Mouse (Mus musculus) heart, embryonic 10.5 days (tissue): ENCODE measurements at regions not wholly inside any gene's neighbourhood (a gene's known extent, or its start where the extent isn't known, plus 50 kb on each side); places are given as distances from the start of the nearest gene placed in this dataset.

ENCODE experiments used
- DNase-seq: peaks from one replicate; pipeline ENCODE4 v3.0.0-alpha.2; 2017; ENCODE audit warnings: low spot score
- H3K27ac ChIP-seq: fragments of 300-500 bp; sonication (generic); 2 replicates; pipeline ENCODE4 v1.5.1; 2016; ENCODE audit warnings: mild to moderate bottlenecking
- H3K27me3 ChIP-seq: fragments of 300-500 bp; sonication (generic); 2 replicates; pipeline ENCODE4 v1.6.1; 2016; ENCODE audit warnings: mild to moderate bottlenecking; ENCODE audit not compliant: poor library complexity, insufficient read depth, severe bottlenecking
- H3K36me3 ChIP-seq: fragments of 300-500 bp; sonication (generic); 2 replicates; pipeline ENCODE4 v1.6.1; 2016; ENCODE audit warnings: mild to moderate bottlenecking, moderate library complexity
- H3K4me1 ChIP-seq: fragments of 300-500 bp; sonication (generic); 2 replicates; pipeline ENCODE4 v1.6.1; 2016; ENCODE audit warnings: mild to moderate bottlenecking
- H3K4me3 ChIP-seq: fragments of 300-500 bp; sonication (generic); 2 replicates; pipeline ENCODE4 v1.5.1; 2016; ENCODE audit warnings: mild to moderate bottlenecking, moderate library complexity
- H3K9me3 ChIP-seq: fragments of 300-500 bp; sonication (generic); 2 replicates; pipeline ENCODE4 v1.6.1; 2016; ENCODE audit warnings: mild to moderate bottlenecking, moderate library complexity
- WGBS: fragments of 180-500 bp; shearing (Covaris S2); methylation state at CpG from one replicate; pipeline ENCODE4 v1.1.7; 2016; 5-methylcytosine and 5-hydroxymethylcytosine counted together

DNA sequence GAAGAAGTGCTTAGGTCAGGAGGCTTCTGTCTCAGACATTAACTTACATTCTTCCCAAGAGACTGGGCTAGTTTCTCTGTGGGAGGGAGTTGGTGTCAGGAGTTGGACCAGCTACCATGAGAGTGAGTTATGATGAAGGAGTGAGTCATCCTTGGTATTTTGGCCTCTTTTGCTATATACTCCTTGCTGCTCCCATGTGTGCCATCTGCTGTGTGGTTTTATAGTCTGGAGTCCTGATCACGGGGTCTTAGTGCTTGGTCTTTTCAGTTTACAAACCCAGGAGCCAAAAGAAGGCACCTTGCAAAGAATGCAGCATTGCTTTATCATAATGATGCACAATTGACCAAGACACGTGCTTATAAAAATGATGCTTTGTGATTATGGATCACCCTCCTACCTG, 56.6 kb downstream of the Zfp503 start:
- DNase-seq = no peak
- Histone ChIP-seq H3K4me1 (no peaks in the 10 kb centered on the region), H3K27me3 (0 out of 2 replicates have a peak, but pooled peaks cover 6% of the 10 kb centered on the region), H3K9me3 (no peaks in the 10 kb centered on the region), H3K27ac (no peak overlapping the region), H3K4me3 (no peak overlapping the region), H3K36me3 (no peaks in the 10 kb centered on the region)
- WGBS = 81% methylated on average over 2 of the region's 2 CpGs

DNA sequence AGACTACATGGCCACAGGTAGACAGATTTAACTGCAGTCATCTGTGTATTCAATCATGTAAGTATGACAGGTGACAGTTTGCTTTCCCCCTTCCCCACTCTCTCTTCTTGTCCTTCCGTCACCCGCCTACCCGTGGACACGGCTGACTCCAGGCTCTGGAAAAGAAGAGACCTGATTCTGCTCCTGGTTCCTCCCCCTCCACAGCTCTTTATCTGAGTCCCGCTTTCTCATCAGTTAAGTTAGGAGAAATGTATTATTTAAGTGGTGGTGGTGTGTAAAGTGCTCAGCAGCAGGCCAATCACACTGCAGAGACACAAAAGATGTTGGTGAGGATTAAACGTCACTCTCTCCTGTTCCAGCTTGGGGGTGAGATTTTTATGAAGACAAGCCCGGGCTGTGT, 57.5 kb downstream of the Zfp503 start:
- DNase-seq = no peak
- WGBS = 58% methylated on average over 7 of the region's 7 CpGs
- Histone ChIP-seq H3K4me3 (no peak overlapping the region), H3K4me1 (0 out of 2 replicates have a peak, but pooled peaks cover 1% of the 10 kb centered on the region), H3K27ac (no peak overlapping the region), H3K9me3 (no peaks in the 10 kb centered on the region), H3K27me3 (0 out of 2 replicates have a peak, but pooled peaks cover 6% of the 10 kb centered on the region), H3K36me3 (no peaks in the 10 kb centered on the region)

DNA sequence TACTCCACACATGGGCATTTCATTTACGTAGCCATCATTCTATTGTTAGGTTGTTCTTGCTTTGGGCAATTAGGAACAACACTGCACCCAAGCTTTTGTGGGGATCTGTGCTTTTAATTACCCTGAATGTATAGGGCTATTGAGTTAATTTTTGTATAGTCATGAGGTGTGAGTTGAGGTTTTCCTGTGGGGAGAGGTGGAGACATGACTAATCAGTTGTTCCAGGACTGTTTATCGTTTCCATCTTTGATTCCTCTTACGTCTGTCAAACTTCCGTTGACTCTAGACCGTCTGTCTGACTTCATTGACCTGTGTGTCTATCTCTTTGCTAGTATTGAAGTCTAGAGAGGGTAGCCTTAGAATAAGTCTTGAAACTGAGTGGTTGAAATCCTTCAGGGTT, 60.4 kb downstream of the Zfp503 start:
- H3K36me3 ChIP-seq = no peaks in the 10 kb centered on the region
- WGBS = 62% methylated on average over 5 of the region's 5 CpGs
- peaks cover 6% of the 10 kb centered on the region; the same call in 1 of the 2 replicates for H3K4me1 ChIP-seq
- H3K27me3 ChIP-seq = 0 out of 2 replicates have a peak, but pooled peaks cover 6% of the 10 kb centered on the region
- H3K9me3 ChIP-seq = no peaks in the 10 kb centered on the region
- no peak overlapping the region for H3K4me3 ChIP-seq
- no peak for DNase-seq
- H3K27ac ChIP-seq = no peak overlapping the region

- Histone ChIP-seq H3K9me3 (no peaks in the 10 kb centered on the region), H3K36me3 (no peaks in the 10 kb centered on the region)
- WGBS = 70% methylated on average over 3 of the region's 3 CpGs
Observed at GRCm38 (mm10) chr14:21916671-21917070, 67.9 kb upstream of the Comtd1 start.

DNA sequence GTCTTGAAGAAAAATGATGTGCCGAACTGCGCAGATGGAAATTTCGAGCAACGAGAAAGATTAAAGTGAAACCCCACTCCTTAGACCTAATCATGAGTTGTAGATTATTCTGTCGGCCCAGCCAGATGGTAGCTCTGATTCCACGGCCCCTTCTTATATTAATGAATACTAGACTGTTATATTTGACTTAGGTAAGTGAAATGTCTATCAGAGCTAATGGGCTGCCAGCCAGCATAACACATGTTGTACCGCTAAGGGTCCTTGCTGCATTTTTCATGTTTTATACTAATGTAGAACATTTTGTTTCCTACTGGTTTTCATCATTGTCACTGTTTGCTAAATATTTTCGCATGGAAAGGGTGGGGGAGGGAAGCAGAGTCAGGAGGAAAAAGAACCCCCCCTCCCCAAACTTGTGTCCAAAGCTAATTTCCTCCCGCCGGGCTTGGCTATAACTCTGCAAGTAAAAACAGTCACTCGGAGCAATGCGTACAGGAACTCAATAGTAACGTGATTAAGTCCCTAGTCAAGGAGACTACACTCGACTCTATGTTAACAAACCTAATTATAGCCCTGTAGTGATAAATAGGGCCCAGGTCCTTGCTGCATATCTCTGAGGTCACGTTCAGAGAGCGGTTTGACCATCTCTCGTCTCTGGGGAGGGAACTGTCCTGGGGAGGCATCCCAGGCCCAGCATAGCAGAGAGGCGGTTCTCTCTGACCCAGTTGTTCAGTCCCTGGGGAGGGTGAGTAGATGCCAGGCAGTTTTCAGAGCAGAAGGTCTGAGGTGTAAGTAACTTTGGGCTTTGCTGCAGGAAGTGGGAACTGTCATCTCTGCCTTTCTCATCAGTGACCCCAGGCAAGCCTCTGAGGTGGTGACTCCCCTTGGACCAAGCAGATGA, 56.0 kb upstream of the Comtd1 start:
- DNase-seq = peak; percentile 62
- Histone ChIP-seq H3K4me1 (peaks cover 44% of the 10 kb centered on the region), H3K4me3 (peak overlapping the region; percentile 42; the same call in 1 of the 2 replicates), H3K9me3 (no peaks in the 10 kb centered on the region), H3K36me3 (no peaks in the 10 kb centered on the region), H3K27ac (peak overlapping the region; percentile 81), H3K27me3 (no peaks in the 10 kb centered on the region)
- 24% methylated on average over 18 of the region's 18 CpGs for WGBS

More at GRCm38 (mm10) chr14:21916671-21917070, 67.9 kb upstream of the Comtd1 start:
- Histone ChIP-seq H3K27me3 (no peaks in the 10 kb centered on the region), H3K4me1 (peaks cover 8% of the 10 kb centered on the region; the same call in 1 of the 2 replicates), H3K27ac (no peak overlapping the region), H3K4me3 (no peak overlapping the region)
- no peak for DNase-seq

DNA sequence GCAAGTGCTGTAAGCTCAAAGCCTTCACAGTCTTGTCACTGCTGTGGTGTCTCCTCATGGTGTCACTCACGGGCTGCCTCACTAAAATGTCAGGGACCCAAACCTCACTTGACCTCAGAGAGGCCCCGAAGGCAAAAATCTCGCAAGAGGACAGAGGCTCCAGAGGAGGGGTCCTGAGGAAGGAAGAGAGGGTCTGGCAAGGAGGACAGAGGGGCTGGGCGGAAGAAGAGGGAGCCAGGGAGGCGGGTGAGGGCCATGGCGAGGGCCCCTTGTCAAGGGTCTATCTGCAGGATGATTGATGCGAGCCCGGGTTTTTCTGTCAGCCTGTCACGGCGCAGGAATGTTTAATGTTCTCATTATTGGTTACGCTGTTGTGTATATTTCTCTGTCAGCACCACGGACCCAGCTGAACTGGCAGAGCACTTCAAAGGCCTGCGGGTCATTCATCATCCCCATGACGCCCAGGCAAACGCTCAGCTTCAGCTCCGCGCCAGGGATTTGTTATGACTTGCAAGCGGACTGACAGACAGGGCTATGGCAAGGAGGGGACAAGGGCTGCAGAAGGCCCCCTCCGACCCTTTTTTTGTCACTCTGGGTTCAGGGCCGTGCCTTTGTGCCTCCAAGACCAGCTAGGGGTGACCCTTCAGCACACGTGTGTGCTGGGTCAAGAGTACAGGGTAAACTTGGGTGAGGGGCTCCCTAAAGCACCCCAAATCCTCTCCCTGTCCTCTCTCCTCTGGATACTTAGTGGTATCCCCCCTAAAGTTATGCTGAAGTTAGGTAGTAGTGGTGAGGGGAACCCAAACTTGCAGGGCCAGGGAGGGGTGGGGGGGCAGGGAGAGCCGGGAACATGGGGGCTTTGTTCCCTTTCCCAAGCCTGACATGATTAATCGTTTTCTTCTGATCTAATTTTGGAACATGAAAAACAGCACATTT, 55.1 kb upstream of the Comtd1 start:
- Histone ChIP-seq H3K27ac (peak overlapping the region; percentile 81), H3K9me3 (no peaks in the 10 kb centered on the region), H3K4me1 (peaks cover 44% of the 10 kb centered on the region), H3K27me3 (no peaks in the 10 kb centered on the region), H3K4me3 (peak overlapping the region; percentile 42), H3K36me3 (no peaks in the 10 kb centered on the region)
- 27% methylated on average over 23 of the region's 23 CpGs for WGBS
- peak; percentile 83 for DNase-seq

DNA sequence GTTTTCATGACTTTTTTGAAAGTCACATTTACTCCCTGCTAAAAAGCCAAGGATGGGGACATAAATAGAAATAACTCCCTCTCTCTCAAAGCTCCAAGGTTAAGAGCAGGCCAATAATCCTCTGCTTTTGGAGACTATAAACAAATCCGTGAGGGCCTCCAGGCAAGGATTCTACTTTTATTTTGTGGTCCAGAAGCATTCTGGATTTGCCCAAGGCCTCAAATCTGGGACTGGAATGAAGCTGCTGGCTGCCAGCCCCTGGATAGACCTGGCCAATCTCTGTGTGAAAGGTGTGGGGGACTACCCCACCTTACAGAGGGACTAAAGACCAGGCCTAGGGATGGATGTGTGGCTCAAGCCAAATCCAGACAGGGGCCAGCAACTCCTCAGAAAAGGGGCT, 54.1 kb upstream of the Comtd1 start:
- peak overlapping the region; percentile 81 for H3K27ac ChIP-seq
- peak; percentile 17 for DNase-seq
- H3K27me3 ChIP-seq = no peaks in the 10 kb centered on the region
- 68% methylated on average over 1 of the region's 1 CpGs for WGBS
- H3K9me3 ChIP-seq = no peaks in the 10 kb centered on the region
- H3K4me1 ChIP-seq = peaks cover 44% of the 10 kb centered on the region
- no peak overlapping the region for H3K4me3 ChIP-seq
- H3K36me3 ChIP-seq = no peaks in the 10 kb centered on the region

- 80% methylated on average over 3 of the region's 3 CpGs for WGBS
- H3K9me3 ChIP-seq = no peaks in the 10 kb centered on the region
- peak; percentile 33 for DNase-seq
- no peaks in the 10 kb centered on the region for H3K27me3 ChIP-seq
- no peaks in the 10 kb centered on the region for H3K36me3 ChIP-seq
- H3K27ac ChIP-seq = peak overlapping the region; percentile 81; the same call in 1 of the 2 replicates
- peaks cover 44% of the 10 kb centered on the region for H3K4me1 ChIP-seq
- no peak overlapping the region for H3K4me3 ChIP-seq
Observed at GRCm38 (mm10) chr14:21902456-21902855, 53.7 kb upstream of the Comtd1 start.

GRCm38 (mm10) chr14:21900951-21901350, 52.2 kb upstream of the Comtd1 start:
- no peak overlapping the region for H3K4me3 ChIP-seq

DNA sequence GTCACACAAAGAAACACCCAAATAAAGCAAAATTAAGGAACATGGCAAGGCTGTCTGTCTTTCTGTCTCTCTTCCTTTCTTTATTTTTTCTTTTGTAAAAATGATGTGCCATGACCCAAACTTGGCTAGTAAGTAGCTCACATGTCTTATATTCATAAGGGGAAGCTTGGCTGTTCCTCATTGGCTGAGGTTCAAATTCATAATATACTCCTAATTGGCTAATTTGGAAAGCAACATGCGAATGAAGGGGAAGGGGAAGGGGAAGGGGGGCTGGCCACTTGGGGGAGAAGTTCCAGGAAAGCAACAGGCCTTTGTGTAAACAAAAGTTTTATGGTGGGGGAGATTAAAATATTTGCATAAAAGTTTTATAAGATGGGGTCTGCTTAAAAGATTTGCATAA, 51.7 kb upstream of the Comtd1 start:
- no peak overlapping the region for H3K4me3 ChIP-seq
- peaks cover 31% of the 10 kb centered on the region for H3K4me1 ChIP-seq
- WGBS = 56% methylated on average over 1 of the region's 1 CpGs
- H3K36me3 ChIP-seq = no peaks in the 10 kb centered on the region
- DNase-seq = peak; percentile 6
- no peaks in the 10 kb centered on the region for H3K9me3 ChIP-seq
- H3K27ac ChIP-seq = no peak overlapping the region
- no peaks in the 10 kb centered on the region for H3K27me3 ChIP-seq

More at GRCm38 (mm10) chr14:21900951-21901350, 52.2 kb upstream of the Comtd1 start:
- 63% methylated on average over 2 of the region's 2 CpGs for WGBS
- Histone ChIP-seq H3K36me3 (no peaks in the 10 kb centered on the region), H3K9me3 (no peaks in the 10 kb centered on the region), H3K27ac (no peak overlapping the region), H3K4me1 (peaks cover 35% of the 10 kb centered on the region), H3K27me3 (no peaks in the 10 kb centered on the region)
- peak; percentile 35 for DNase-seq
